Mouse (Mus musculus): Measurements from ENCODE around the gene Ndufs2.

GRCm38 (mm10) chr1:171293351-171293750 is 42.2 kb upstream of the Ndufs2 start:
- TF ChIP-seq CTCF (IDR thresholded peaks at IDR 0.05; ENCODE audit: low read depth) (no peak), EP300 (IDR thresholded peaks at IDR 0.05; ENCODE audit: low read depth) (no peak)

Measured in heart, postnatal 0 days (tissue).